Mouse (Mus musculus): ENCODE measurements at regions not wholly inside any gene's neighbourhood (a gene's known extent, or its start where the extent isn't known, plus 50 kb on each side); places are given as distances from the start of the nearest gene placed in this dataset.

DNA sequence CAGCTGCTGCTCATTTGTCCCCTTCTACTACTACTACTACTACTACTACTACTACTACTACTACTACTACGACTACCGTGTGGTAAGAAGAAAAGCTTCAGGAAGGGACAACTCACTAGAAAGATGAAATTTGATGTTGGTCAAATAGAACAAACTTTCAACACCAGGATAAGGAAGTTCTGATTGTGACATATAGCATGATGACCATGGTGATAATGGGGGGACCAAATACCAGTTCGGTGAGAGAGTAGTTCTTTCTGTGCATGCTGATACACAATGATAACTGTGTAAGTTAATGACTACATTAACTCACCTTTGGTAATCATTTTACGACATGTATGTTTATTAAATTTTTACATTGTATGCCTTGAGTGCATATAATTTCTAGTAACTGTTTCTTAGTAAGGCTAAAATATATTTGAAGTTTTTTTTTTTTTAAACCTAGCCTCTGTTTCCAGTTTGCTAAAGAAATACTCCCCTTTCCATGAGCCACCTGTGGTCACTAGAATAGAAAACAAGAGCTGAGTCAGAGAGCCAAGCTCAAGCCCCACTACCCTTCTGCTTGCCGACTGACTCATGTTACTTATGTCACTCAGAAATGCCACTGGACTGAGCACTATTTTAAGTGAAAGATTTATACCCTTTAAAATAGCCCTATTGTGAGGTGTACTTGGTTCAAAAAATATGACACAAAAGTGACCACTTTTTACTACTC lies 62.3 kb upstream of the Il6 start:
- TF ChIP-seq POLR2A (IDR thresholded peaks at IDR 0.05; ENCODE audit: insufficient read length, low read depth) (no peak), MYOD1 (IDR thresholded peaks at IDR 0.05; ENCODE audit: control insufficient read depth in 1 of 3, insufficient read length in 2 of 3, low read depth in 2 of 3) (peak in 1 of 3 experiments; percentile 13), TCF12 (IDR thresholded peaks at IDR 0.05; ENCODE audit: insufficient read depth, poor library complexity, severe bottlenecking) (no peak)
- Histone ChIP-seq H3K4me2 (ENCODE audit: low read depth) (peak overlapping the region; percentile 52), H3ac (ENCODE audit: control insufficient read depth, insufficient read length) (no peak overlapping the region), H3K27me3 (ENCODE audit: control insufficient read depth, insufficient read depth, insufficient read length) (no peaks in the 10 kb centered on the region), H3K36me3 (ENCODE audit: control insufficient read depth, insufficient read depth) (no peaks in the 10 kb centered on the region), H3K79me2 (ENCODE audit: control insufficient read depth, insufficient read depth) (no peaks in the 10 kb centered on the region), H3K4me3 (no peak overlapping the region)

DNA sequence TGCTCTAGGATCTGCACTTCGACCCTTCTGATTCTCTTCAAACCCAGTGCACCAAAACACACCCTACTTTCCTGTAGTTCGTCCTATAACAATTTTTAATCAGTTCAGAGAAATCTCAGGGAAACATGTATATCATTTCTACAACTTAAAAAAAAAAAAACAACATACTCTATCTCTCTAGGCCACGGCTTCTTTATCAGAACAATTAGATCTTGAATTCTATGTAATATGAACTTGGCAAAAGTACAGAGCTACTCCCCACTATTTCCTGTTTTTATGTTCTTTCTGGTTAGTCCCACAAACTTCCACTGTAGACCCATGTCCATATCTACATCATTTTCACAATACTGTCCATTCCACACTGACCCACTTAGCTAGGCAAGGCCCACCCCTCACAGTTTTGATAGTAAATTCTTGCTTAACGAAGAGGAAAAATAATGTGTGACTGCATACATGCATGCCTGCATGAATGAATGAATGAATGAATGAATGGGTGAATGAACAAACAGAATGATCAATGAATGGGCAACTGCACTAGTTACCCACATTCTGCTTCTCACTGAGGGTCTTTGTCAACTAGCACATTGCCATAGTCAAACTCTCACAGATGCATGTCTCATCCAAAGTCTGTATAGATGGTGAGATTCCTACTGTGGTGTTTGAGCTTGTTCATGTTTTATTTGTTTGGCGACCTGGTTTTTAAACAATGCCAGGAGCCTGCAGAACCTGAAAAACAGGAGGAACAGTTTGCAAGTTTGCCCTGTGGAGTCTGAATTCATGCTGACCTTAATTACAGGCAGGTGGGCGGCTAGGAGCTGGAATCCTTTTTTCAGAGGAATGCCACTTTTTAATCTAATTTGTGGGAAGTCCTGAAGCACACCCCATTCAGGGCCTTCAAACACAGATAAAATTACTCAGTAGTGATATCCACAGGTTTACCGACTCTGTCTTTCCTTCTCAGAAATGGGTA lies 61.2 kb upstream of the Il6 start:
- H3K27me3 ChIP-seq (ENCODE audit: control insufficient read depth, insufficient read depth, insufficient read length) = no peaks in the 10 kb centered on the region
- peak overlapping the region; percentile 52 for H3K4me2 ChIP-seq (ENCODE audit: low read depth)
- TF ChIP-seq MYOG (IDR thresholded peaks at IDR 0.05; ENCODE audit: control insufficient read depth in 1 of 3, insufficient read depth in 1 of 3, insufficient read length in 2 of 3, low read depth in 2 of 3) (no peak), CEBPB (IDR thresholded peaks at IDR 0.05; ENCODE audit: insufficient read depth, poor library complexity, severe bottlenecking) (no peak), TCF12 (IDR thresholded peaks at IDR 0.05; ENCODE audit: insufficient read depth, poor library complexity, severe bottlenecking) (no peak), USF1 (IDR thresholded peaks at IDR 0.05; ENCODE audit: low read depth) (no peak), REST (IDR thresholded peaks at IDR 0.05; ENCODE audit: insufficient read depth, insufficient read length) (no peak), MAX (IDR thresholded peaks at IDR 0.05; ENCODE audit: low read depth) (no peak), POLR2AphosphoS2 (IDR thresholded peaks at IDR 0.05; ENCODE audit: insufficient read length, low read depth) (no peak), E2F4 (IDR thresholded peaks at IDR 0.05; ENCODE audit: insufficient read depth) (no peak), MYOD1 (IDR thresholded peaks at IDR 0.05; ENCODE audit: control insufficient read depth in 1 of 3, insufficient read length in 2 of 3, low read depth in 2 of 3) (no peak), TCF3 (IDR thresholded peaks at IDR 0.05; ENCODE audit: insufficient read length, low read depth) (no peak)
- H3K79me2 ChIP-seq (ENCODE audit: control insufficient read depth, insufficient read depth) = no peaks in the 10 kb centered on the region
- no peak overlapping the region for H3K4me3 ChIP-seq
- H3K36me3 ChIP-seq (ENCODE audit: control insufficient read depth, insufficient read depth) = no peaks in the 10 kb centered on the region
- H3ac ChIP-seq (ENCODE audit: control insufficient read depth, insufficient read length) = no peak overlapping the region
